Mouse (Mus musculus) midbrain, postnatal 0 days (tissue): ENCODE data around the gene Ciz1. TPM values are rescaled to one million over a fixed set of nuclear protein-coding genes. Genes with fewer than 3 reads are reported as not detected.

Experiments
- ATAC-seq: fragments of 200-750 bp; cut with Nextera tagmentation; 2 replicates; pipeline ENCODE4 v1.8.0; 2017; ENCODE audit warnings: moderate number of reproducible peaks, mild to moderate bottlenecking, moderate TSS enrichment, moderate library complexity; ENCODE audit not compliant: low FRiP score
- DNase-seq: peaks from one replicate; pipeline ENCODE4 v3.0.0-alpha.2; 2015; ENCODE audit warnings: low spot score
- H3K27ac ChIP-seq: fragments of 300-500 bp; sonication (generic); 2 replicates; pipeline ENCODE4 v1.5.1; 2014; ENCODE audit warnings: low read depth, mild to moderate bottlenecking, low read length, mixed read lengths
- H3K27me3 ChIP-seq: fragments of 300-500 bp; sonication (generic); 2 replicates; pipeline ENCODE4 v1.6.1; 2014; ENCODE audit warnings: low read length, control low read depth, mixed read lengths; ENCODE audit not compliant: insufficient read depth
- H3K36me3 ChIP-seq: fragments of 300-500 bp; sonication (generic); 2 replicates; pipeline ENCODE4 v1.6.1; 2014; ENCODE audit warnings: low read length, control low read depth, mixed read lengths; ENCODE audit not compliant: insufficient read depth
- H3K4me1 ChIP-seq: fragments of 300-500 bp; sonication (generic); 2 replicates; pipeline ENCODE4 v1.6.1; 2014; ENCODE audit warnings: mild to moderate bottlenecking, control low read depth, antibody characterized with exemption, low read length, mixed read lengths; ENCODE audit not compliant: insufficient read depth
- H3K4me2 ChIP-seq: fragments of 300-500 bp; sonication (generic); 2 replicates; pipeline ENCODE4 v1.6.1; 2014; ENCODE audit warnings: low read depth, mild to moderate bottlenecking, low read length, mixed read lengths; ENCODE audit not compliant: poor library complexity, severe bottlenecking
- H3K4me3 ChIP-seq: fragments of 300-500 bp; sonication (generic); 2 replicates; pipeline ENCODE4 v1.5.1; 2014; ENCODE audit warnings: low read depth, mild to moderate bottlenecking, low read length, moderate library complexity
- H3K9ac ChIP-seq: fragments of 300-500 bp; sonication (generic); replicated peaks from 2 replicates; pipeline ENCODE4 v1.6.1; 2014; ENCODE audit warnings: mild to moderate bottlenecking, low read length, moderate library complexity, mixed read lengths; ENCODE audit not compliant: poor library complexity, severe bottlenecking
- H3K9me3 ChIP-seq: fragments of 300-500 bp; sonication (generic); 2 replicates; pipeline ENCODE4 v1.6.1; 2016; ENCODE audit warnings: low read length, control low read depth
- CTCF ChIP-seq: IDR thresholded peaks from 2 replicates; pipeline ENCODE4 v1.5.1; 2016; ENCODE audit warnings: antibody characterized with exemption, mild to moderate bottlenecking
- WGBS: fragments of 180-500 bp; shearing (Covaris S2); extraction: QIAGEN DNeasy Blood & Tissue Kit; methylation state at CpG from one replicate; pipeline ENCODE4 v1.1.7; 2014; 5-methylcytosine and 5-hydroxymethylcytosine counted together
- polyA plus RNA-seq: library from polyadenylated mRNA; unstranded; fragments of >200 nt; fragmentation: Nextera tagmentation; extraction: Ambion mirVana; gene quantifications from 2 replicates; pipeline ENCODE4 v1.2.1, GENCODE M21; 2015
- total RNA-seq: library from RNA; depleted of rRNA; stranded (reverse); fragments of >200 nt; gene quantifications from 2 replicates; pipeline ENCODE4 v1.2.3, GENCODE M21; 2014

The Ciz1 gene
- total and polyA plus RNA-seq, 2 experiments from 2014 or later, result 47.3 to 81.8 TPM

- no peak for ATAC-seq
- H3K36me3 ChIP-seq, result peaks cover 74% of the 10 kb centered on the region
- 88% methylated on average over 12 of the region's 12 CpGs for WGBS
Measured at GRCm38 (mm10) chr2:32418430-32419151, 66.5 kb downstream of the Ciz1 start.

DNA sequence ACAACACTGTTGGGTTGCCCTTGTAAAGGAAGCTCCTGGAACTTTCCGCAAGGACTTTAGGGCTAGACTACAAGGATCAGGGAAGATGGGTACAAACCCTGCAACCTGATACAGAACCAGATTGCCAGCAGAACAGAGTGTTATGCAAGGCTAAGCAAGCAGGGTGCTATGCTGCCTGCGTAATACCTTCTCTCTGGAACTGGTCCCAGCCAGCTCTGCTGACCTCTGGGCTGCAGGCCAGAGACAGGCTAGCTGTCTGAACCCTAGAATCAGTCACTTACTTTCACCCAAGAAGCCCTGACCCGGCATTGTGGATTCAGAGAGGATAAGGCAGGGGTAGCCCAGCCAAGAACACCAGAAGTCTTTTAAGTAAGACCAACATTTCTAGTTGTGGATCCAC, 67.2 kb downstream of the Ciz1 start:
- Histone ChIP-seq H3K9me3 (no peaks in the 10 kb centered on the region), H3K4me2 (no peak overlapping the region), H3K36me3 (peaks cover 69% of the 10 kb centered on the region), H3K9ac (no peak overlapping the region), H3K4me1 (0 out of 2 replicates have a peak, but pooled peaks cover under 1% of the 10 kb centered on the region), H3K4me3 (no peak overlapping the region), H3K27me3 (no peaks in the 10 kb centered on the region), H3K27ac (no peak overlapping the region)
- DNase-seq, result no peak
- no peak for TF ChIP-seq CTCF
- 92% methylated on average over 3 of the region's 3 CpGs for WGBS
- ATAC-seq, result no peak

More at GRCm38 (mm10) chr2:32418430-32419151, 66.5 kb downstream of the Ciz1 start:
- no peak overlapping the region for H3K4me2 ChIP-seq
- H3K4me3 ChIP-seq, result no peak overlapping the region
- no peak overlapping the region for H3K9ac ChIP-seq
- no peak overlapping the region for H3K27ac ChIP-seq
- no peaks in the 10 kb centered on the region for H3K27me3 ChIP-seq
- no peaks in the 10 kb centered on the region for H3K9me3 ChIP-seq
- no peak for TF ChIP-seq CTCF
- no peaks in the 10 kb centered on the region for H3K4me1 ChIP-seq
- DNase-seq, result no peak

DNA sequence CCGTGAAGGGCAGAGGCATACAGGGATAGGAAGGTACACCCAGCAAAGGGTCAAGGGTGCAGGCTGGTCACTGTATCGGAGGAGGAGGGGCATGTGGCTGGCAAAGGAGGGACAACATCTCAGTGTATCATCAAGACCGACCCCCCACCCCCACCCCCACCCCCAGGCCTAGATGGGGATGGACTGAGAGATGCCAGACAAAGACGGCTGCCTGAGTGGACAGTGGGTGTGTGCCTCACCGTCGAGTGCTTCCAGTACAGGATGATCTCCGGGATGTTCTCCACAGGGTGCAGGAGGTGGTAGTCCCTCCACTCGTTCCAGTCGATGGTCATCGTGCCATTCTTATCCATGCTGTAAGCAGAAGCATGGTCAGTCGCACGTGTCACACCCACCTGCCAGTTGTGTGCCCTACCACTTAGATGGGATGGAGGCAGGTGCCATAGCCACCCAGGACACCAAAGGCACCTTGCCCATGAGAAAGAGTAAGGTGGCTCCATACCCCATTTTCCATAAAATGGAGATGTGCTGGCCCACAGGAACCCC, 68.0 kb downstream of the Ciz1 start:
- no peak for ATAC-seq
- no peaks in the 10 kb centered on the region for H3K27me3 ChIP-seq
- no peaks in the 10 kb centered on the region for H3K9me3 ChIP-seq
- DNase-seq, result no peak
- H3K4me2 ChIP-seq, result no peak overlapping the region
- peaks cover 62% of the 10 kb centered on the region for H3K36me3 ChIP-seq
- no peak for TF ChIP-seq CTCF
- no peak overlapping the region for H3K9ac ChIP-seq
- 93% methylated on average over 12 of the region's 12 CpGs for WGBS
- H3K4me3 ChIP-seq, result no peak overlapping the region
- H3K27ac ChIP-seq, result no peak overlapping the region
- H3K4me1 ChIP-seq, result peaks cover 8% of the 10 kb centered on the region; the same call in 1 of the 2 replicates

DNA sequence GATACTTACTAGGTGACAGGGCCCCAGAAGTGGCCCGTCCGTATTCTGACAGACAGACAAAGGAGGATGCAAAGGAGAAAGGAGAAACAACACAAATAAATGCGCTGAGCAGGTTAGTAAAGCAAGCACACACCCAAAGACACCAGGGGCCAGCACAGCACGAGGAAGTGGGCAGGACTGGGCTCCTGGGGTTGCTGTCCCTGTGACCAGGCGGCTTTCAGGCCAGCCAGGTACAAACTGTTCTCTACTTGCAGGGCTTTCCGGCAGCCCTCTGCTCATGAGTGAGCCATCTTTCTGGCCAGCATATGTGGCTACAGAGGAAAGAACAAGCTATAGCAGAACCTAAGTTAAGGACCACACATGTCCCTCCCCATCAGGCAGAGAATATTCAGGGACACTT, 68.5 kb downstream of the Ciz1 start:
- ATAC-seq (no peak), DNase-seq (no peak)
- H3K4me2 ChIP-seq, result no peak overlapping the region
- H3K9ac ChIP-seq, result no peak overlapping the region
- H3K27ac ChIP-seq, result no peak overlapping the region
- peaks cover 57% of the 10 kb centered on the region for H3K36me3 ChIP-seq
- H3K9me3 ChIP-seq, result no peaks in the 10 kb centered on the region
- WGBS, result 84% methylated on average over 6 of the region's 6 CpGs
- TF ChIP-seq CTCF, result no peak
- peaks cover 8% of the 10 kb centered on the region; the same call in 1 of the 2 replicates for H3K4me1 ChIP-seq
- H3K4me3 ChIP-seq, result no peak overlapping the region
- H3K27me3 ChIP-seq, result no peaks in the 10 kb centered on the region

DNA sequence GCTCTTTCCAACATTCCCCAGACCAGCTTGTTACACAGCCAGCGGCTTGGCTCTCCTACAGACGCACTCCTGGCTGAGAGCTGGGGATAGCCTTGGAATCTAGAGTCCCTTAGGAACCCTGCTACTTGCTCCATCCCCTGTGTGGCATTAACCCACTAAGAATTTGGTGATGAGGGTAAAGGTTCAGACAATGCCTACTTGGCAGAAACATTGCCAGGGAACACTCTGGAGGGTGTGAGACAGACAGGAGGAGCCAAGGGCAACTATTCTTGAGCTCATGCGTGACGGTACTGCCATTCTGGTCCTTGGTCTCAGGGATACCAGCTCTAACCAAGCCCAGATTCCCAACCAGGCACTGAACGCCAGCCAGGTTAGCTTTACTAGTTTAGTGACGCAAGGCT, 69.7 kb downstream of the Ciz1 start:
- no peak overlapping the region for H3K9ac ChIP-seq
- H3K27me3 ChIP-seq, result no peaks in the 10 kb centered on the region
- no peak overlapping the region for H3K27ac ChIP-seq
- no peak for ATAC-seq
- H3K4me2 ChIP-seq, result no peak overlapping the region
- H3K36me3 ChIP-seq, result peaks cover 45% of the 10 kb centered on the region
- no peak for TF ChIP-seq CTCF
- DNase-seq, result no peak
- peaks cover 8% of the 10 kb centered on the region; the same call in 1 of the 2 replicates for H3K4me1 ChIP-seq
- 92% methylated on average over 6 of the region's 6 CpGs for WGBS
- no peak overlapping the region for H3K4me3 ChIP-seq
- no peaks in the 10 kb centered on the region for H3K9me3 ChIP-seq
